Mouse (Mus musculus) kidney, embryonic 15.5 days (tissue): Measurements from ENCODE around the gene Rsph10b. TPM values are rescaled to one million over a fixed set of nuclear protein-coding genes. Genes with fewer than 3 reads are reported as not detected.

Experiments
- ATAC-seq: fragments of 200-750 bp; cut with Nextera tagmentation; replicated peaks from 2 replicates; pipeline ENCODE4 v1.8.0; 2017; ENCODE audit warnings: moderate TSS enrichment; ENCODE audit not compliant: low FRiP score
- H3K27ac ChIP-seq: fragments of 300-500 bp; sonication (generic); 2 replicates; pipeline ENCODE4 v1.5.1; 2015; ENCODE audit warnings: mild to moderate bottlenecking, inconsistent platforms
- H3K27me3 ChIP-seq: fragments of 300-500 bp; sonication (generic); 2 replicates; pipeline ENCODE4 v1.6.1; 2015; ENCODE audit warnings: inconsistent platforms
- H3K36me3 ChIP-seq: fragments of 300-500 bp; sonication (generic); 2 replicates; pipeline ENCODE4 v1.6.1; 2015; ENCODE audit warnings: inconsistent platforms
- H3K4me1 ChIP-seq: fragments of 300-500 bp; sonication (generic); 2 replicates; pipeline ENCODE4 v1.6.1; 2015; ENCODE audit warnings: inconsistent platforms
- H3K4me2 ChIP-seq: fragments of 300-500 bp; sonication (generic); 2 replicates; pipeline ENCODE4 v1.6.1; 2015; ENCODE audit warnings: moderate library complexity, mild to moderate bottlenecking, inconsistent platforms
- H3K4me3 ChIP-seq: fragments of 300-500 bp; sonication (generic); replicated peaks from 2 replicates; pipeline ENCODE4 v1.5.1; 2015; ENCODE audit warnings: mild to moderate bottlenecking, inconsistent platforms
- H3K9ac ChIP-seq: fragments of 300-500 bp; sonication (generic); 2 replicates; pipeline ENCODE4 v1.6.1; 2015; ENCODE audit warnings: mild to moderate bottlenecking, inconsistent platforms
- H3K9me3 ChIP-seq: fragments of 300-500 bp; sonication (generic); replicated peaks from 2 replicates; pipeline ENCODE4 v1.6.1; 2016; ENCODE audit warnings: inconsistent platforms
- WGBS: fragments of 180-500 bp; shearing (Covaris S2); methylation state at CpG from one replicate; pipeline ENCODE4 v1.1.7; 2015; ENCODE audit warnings: mixed read lengths; 5-methylcytosine and 5-hydroxymethylcytosine counted together
- polyA plus RNA-seq: library from polyadenylated mRNA; unstranded; fragments of >200 nt; fragmentation: Nextera tagmentation; extraction: Ambion mirVana; gene quantifications from 2 replicates; pipeline ENCODE4 v1.2.1, GENCODE M21; 2015

Gene Rsph10b
- polyA plus RNA-seq, 1 experiment from 2014 or later: 0.81 TPM

DNA sequence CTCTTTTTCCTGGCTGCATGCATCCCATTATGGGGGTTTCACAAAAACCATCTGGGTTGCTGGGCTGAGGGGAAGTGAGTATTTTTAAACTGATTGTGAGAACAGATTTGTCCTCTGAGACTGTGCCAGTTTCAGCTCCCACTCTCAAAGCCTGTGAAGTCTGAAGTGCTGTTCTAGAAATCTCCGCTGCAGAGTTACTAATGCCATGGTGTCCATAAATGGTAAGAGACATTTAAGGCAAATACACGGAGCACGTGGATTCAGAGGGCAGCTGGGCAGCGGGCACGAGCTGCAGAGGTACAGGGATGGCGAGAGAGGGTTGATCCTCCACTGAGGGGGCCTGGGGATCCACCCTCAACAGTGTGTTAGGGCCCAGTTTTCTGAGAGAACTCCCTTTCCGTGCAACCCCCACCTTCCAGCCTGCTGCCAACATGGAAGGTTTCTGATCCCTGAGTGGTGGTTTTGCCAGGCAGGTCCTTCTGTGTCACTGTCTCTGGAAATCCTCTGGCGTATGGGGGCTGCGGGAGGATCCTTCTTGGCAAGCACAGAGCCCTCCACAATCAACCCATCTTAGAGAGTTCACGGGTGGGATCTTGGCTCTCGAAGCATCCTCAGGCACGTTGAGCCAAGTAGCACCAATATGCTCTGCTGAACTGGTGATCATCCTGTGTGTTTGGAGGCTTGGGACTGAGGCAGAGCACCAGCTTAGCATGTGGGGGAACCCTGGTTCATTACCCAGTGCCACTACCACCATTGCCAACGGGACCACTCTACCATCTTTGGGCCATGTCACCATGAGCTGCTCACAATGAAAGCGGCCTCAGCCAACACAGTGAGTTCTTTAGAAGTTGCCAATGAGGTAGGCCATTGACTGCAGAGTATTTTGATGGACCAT, 10.6 kb downstream of the Rsph10b start:
- Histone ChIP-seq H3K9me3 (no peaks in the 10 kb centered on the region), H3K9ac (no peak overlapping the region), H3K36me3 (no peaks in the 10 kb centered on the region), H3K27me3 (no peaks in the 10 kb centered on the region), H3K4me1 (no peaks in the 10 kb centered on the region), H3K4me3 (no peak overlapping the region), H3K27ac (no peak overlapping the region), H3K4me2 (no peak overlapping the region)
- no peak for ATAC-seq
- WGBS: 89% methylated on average over 14 of the region's 14 CpGs

DNA sequence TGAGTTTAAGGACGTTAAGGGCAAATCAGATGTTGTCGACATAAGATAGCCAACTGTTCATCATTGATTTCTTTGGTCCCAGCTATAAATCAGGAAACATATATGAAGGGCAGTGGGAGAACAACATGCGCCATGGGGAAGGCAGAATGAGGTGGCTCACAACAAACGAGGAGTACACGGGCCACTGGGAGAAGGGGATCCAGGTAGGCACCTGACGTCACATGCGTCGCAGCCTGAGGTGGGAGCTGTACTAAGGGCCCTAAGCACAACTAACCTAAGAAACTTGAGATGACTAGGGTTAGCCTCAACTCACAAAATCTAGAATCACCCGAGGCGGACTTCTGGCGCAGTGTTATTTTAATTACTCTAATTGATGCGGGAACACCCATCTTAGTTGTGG, 15.5 kb downstream of the Rsph10b start:
- no peaks in the 10 kb centered on the region for H3K4me1 ChIP-seq
- no peak overlapping the region for H3K27ac ChIP-seq
- H3K9ac ChIP-seq: no peak overlapping the region
- no peak overlapping the region for H3K4me3 ChIP-seq
- no peaks in the 10 kb centered on the region for H3K9me3 ChIP-seq
- no peak overlapping the region for H3K4me2 ChIP-seq
- 78% methylated on average over 12 of the region's 12 CpGs for WGBS
- H3K36me3 ChIP-seq: no peaks in the 10 kb centered on the region
- no peaks in the 10 kb centered on the region for H3K27me3 ChIP-seq
- ATAC-seq: no peak

DNA sequence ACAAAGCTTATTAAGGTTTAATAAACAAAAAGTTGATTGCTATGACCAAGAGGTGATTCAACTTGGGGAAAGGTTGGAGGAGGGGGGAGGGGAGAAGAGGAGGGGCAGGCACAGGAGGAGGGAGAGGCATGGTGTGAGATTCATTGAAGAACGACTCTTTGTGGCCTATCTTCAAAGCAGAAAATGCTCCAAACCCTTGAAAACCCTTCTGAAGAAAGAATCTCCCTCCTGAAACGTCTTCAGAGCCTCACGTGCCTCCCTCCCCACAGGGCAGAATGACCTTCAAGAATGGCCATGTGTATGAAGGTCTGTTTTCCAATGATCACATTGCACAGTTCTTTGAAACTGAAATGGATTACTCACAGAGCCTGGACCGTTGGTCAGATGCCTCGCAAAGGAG, 17.2 kb downstream of the Rsph10b start:
- Histone ChIP-seq H3K27ac (no peak overlapping the region), H3K4me3 (no peak overlapping the region), H3K4me1 (no peaks in the 10 kb centered on the region), H3K27me3 (no peaks in the 10 kb centered on the region), H3K4me2 (no peak overlapping the region), H3K36me3 (no peaks in the 10 kb centered on the region), H3K9me3 (no peaks in the 10 kb centered on the region), H3K9ac (no peak overlapping the region)
- ATAC-seq: no peak
- 42% methylated on average over 5 of the region's 5 CpGs for WGBS

DNA sequence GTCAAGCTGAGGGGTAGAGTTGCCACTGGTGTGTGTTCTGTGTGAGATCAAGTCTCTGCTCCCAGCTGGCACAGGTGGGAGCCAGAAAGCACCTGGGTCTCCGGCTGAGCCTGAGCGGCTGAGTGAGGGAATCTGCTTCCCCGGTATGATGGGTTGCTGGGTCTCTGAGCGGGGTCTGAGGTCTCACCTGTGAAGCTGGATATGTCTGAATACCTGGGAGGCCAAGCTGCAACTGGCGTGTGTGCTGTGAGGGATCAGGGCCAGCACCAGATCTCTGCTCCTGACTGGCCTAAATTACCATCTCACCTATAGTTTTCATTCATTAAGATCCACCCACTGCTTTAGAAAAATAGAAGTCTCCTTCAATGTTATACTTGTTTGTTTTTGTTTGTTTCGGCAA, 24.3 kb downstream of the Rsph10b start:
- Histone ChIP-seq H3K4me2 (no peak overlapping the region), H3K27ac (no peak overlapping the region), H3K27me3 (no peaks in the 10 kb centered on the region), H3K9ac (no peak overlapping the region), H3K4me1 (no peaks in the 10 kb centered on the region), H3K4me3 (no peak overlapping the region), H3K9me3 (0 out of 2 replicates have a peak, but pooled peaks cover 4% of the 10 kb centered on the region), H3K36me3 (no peaks in the 10 kb centered on the region)
- ATAC-seq: no peak
- WGBS: 90% methylated on average over 6 of the region's 6 CpGs

DNA sequence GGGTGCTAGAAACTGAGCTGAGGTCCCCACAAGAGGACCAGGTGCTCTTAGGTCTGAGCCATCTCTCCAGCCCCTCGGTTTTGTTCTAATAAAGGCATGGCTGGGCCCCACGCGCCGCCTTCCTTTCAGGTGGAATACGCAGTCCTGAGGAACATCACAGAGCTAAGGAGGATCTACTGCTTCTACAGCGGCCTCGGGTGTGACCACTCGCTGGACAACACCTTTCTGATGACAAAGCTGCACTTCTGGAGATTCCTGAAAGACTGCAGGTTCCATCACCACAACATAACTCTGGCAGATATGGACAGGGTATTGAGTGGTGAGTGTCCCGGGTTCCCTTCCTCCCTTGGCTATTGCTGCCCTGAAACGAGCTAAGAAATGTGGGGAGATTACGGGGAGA, 26.7 kb downstream of the Rsph10b start:
- 0 out of 2 replicates have a peak, but pooled peaks cover 4% of the 10 kb centered on the region for H3K9me3 ChIP-seq
- H3K27me3 ChIP-seq: no peaks in the 10 kb centered on the region
- no peak overlapping the region for H3K4me3 ChIP-seq
- H3K27ac ChIP-seq: no peak overlapping the region
- no peaks in the 10 kb centered on the region for H3K36me3 ChIP-seq
- 92% methylated on average over 11 of the region's 11 CpGs for WGBS
- H3K4me1 ChIP-seq: 0 out of 2 replicates have a peak, but pooled peaks cover 3% of the 10 kb centered on the region
- H3K4me2 ChIP-seq: no peak overlapping the region
- ATAC-seq: no peak
- H3K9ac ChIP-seq: no peak overlapping the region

DNA sequence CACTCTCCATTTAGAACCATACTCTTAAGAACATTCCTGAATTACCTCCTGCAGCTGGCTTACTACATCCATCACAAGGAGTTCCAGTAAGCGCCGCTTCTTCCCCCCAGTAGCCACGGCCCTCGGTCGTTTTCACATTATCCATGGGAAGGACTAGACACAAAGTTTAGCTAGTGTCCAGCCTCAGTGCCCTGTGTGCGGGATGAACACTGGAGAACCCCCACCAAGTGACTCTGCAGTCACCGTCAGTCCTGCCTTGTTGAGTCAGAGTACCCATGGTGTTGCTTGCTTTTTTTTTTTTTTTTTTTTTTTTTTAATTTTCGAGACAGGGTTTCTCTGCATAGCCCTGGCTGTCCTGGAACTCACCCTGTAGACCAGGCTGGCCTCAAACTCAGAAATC, 28.3 kb downstream of the Rsph10b start:
- H3K4me1 ChIP-seq: 0 out of 2 replicates have a peak, but pooled peaks cover 3% of the 10 kb centered on the region
- WGBS: 84% methylated on average over 8 of the region's 8 CpGs
- H3K36me3 ChIP-seq: no peaks in the 10 kb centered on the region
- H3K4me3 ChIP-seq: no peak overlapping the region
- H3K4me2 ChIP-seq: no peak overlapping the region
- no peak overlapping the region for H3K27ac ChIP-seq
- H3K9ac ChIP-seq: no peak overlapping the region
- no peaks in the 10 kb centered on the region for H3K9me3 ChIP-seq
- ATAC-seq: no peak
- H3K27me3 ChIP-seq: no peaks in the 10 kb centered on the region

DNA sequence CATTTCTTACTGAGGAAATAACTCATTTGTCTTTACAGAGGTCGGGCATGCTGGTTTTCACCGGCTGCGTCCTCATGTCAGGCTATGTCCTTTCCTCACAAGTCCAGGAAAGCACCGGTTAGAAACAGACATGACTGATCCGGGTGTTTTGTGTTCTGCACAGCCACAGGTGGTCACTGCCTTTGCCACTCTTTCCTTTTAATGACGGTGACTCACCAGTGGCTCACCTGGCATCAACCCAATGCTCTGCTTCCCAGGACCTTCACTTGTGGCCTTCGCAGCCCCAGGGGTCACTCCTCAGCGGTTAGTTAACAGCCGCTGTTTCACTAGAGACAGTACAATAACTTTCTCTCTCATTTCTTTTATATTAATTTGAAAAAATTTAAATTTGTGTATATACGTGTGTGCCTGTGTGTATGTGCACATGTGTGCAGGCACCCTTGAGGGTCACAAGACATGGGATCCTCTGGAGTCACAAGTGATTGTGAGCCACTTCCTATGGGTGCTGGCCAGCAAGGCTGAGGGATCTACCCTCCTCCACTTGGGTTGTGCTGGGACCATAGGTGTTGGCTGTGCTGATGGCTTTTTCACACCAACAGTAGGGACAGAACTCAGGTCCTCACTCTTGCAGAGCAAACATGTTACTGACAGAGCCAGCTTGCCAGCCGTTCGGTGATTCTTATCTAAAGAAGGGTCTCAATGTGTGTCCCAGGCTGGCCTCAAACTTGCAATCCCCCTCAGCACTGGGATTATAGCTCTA, 32.9 kb downstream of the Rsph10b start:
- Histone ChIP-seq H3K4me3 (no peak overlapping the region), H3K9ac (no peak overlapping the region), H3K9me3 (no peaks in the 10 kb centered on the region), H3K27ac (no peak overlapping the region), H3K4me1 (0 out of 2 replicates have a peak, but pooled peaks cover 3% of the 10 kb centered on the region), H3K4me2 (no peak overlapping the region), H3K27me3 (no peaks in the 10 kb centered on the region), H3K36me3 (no peaks in the 10 kb centered on the region)
- WGBS: 76% methylated on average over 12 of the region's 12 CpGs
- no peak for ATAC-seq

DNA sequence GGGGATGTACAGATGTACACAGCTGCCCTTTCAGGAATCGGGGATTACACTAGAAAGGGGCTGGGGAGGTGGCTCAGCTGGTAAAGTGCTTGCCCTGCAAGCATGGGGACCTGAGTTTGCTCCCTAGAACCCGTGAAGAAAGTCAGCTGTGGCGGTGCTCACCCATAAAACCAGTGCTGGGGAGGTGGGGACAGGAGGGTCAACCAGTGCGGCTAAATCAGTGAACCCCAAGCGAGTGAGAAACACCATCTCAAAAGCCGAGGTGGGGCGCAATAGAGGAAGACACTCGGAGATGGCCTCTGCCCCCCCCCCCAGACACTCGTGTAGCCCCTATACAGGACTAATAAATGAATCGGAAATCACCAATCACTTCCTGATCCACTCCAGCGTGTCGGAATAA, 33.8 kb downstream of the Rsph10b start:
- H3K27me3 ChIP-seq: no peaks in the 10 kb centered on the region
- no peak for ATAC-seq
- 85% methylated on average over 12 of the region's 12 CpGs for WGBS

DNA sequence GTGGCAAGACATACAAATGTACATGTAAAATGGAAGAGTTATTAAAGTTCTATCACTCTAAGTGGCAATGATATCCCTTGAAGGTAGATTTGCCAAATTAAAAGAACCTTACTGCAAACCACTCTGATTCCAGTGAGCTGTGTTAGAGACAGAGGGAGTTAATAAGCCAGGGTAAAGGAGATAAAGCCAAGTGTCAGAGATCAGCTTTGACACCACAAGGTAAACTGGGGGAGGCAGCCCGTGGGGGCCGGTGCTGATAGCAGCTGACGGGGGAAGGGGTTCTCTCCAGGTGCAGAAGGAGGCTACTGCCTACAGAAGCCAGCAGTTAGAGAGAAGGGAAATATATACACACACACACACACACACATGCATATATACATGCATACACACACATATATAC, 39.8 kb downstream of the Rsph10b start:
- Histone ChIP-seq H3K27me3 (no peaks in the 10 kb centered on the region), H3K27ac (no peak overlapping the region), H3K4me2 (no peak overlapping the region), H3K4me3 (no peak overlapping the region), H3K9me3 (no peaks in the 10 kb centered on the region), H3K4me1 (no peaks in the 10 kb centered on the region), H3K36me3 (no peaks in the 10 kb centered on the region), H3K9ac (no peak overlapping the region)
- 45% methylated on average over 3 of the region's 3 CpGs for WGBS
- ATAC-seq: no peak

More for the DNA sequence above, 33.8 kb downstream of the Rsph10b start:
- no peak overlapping the region for H3K9ac ChIP-seq
- no peak overlapping the region for H3K27ac ChIP-seq
- 0 out of 2 replicates have a peak, but pooled peaks cover 3% of the 10 kb centered on the region for H3K4me1 ChIP-seq
- H3K4me3 ChIP-seq: no peak overlapping the region
- H3K36me3 ChIP-seq: no peaks in the 10 kb centered on the region
- no peaks in the 10 kb centered on the region for H3K9me3 ChIP-seq
- H3K4me2 ChIP-seq: no peak overlapping the region

DNA sequence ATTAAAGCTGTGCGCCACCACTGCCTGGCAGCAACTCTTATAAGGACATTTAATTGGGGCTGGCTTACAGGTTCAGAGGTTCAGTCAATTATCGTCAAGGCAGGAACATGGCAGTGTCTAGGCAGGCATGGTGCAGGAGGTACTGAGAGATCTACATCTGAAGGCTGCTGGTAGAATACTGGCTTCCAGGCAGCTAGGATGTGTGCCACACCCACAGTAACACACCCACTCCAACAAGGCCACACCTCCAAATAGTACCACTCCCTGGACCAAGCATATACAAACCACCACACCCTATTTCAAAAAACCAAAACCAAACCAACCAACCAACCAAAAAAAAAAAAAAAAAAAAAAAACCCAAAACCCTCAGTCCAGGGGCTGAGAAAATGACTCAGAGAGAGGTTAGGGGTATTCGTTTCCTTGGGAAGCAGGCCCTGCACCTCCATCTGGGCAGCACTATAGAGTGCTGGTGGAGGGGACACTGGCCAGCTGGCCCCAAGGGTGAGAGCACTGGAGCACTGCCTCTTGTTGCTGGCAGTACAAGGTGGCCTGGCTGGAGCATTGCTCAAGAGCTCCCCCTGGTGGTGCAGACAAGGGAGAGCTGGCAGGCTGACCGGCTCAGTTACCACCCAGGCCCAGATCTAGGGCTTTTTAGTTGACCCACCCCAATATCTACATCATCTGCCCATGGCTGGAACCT, 42.2 kb downstream of the Rsph10b start:
- Histone ChIP-seq H3K27ac (no peak overlapping the region), H3K36me3 (no peaks in the 10 kb centered on the region), H3K9ac (no peak overlapping the region), H3K9me3 (no peaks in the 10 kb centered on the region), H3K4me1 (no peaks in the 10 kb centered on the region), H3K4me2 (no peak overlapping the region), H3K4me3 (no peak overlapping the region), H3K27me3 (no peaks in the 10 kb centered on the region)
- WGBS: 46% methylated on average over 4 of the region's 4 CpGs
- peak; percentile 65 for ATAC-seq

DNA sequence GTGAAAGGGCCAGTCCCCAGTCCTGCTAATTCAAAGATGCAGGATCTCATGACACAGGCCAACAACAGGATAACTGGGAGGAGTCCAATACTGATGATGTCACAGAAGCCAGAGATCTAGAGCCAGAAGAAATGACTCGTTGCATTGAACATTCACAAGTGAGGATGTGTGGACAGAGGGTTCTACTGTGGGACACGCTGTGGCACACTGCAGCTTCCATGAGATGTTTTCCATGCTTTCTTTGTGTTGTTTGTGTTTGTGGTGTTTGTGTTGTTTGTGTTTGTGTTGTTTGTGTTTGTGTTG, 42.7 kb downstream of the Rsph10b start:
- H3K4me1 ChIP-seq: no peaks in the 10 kb centered on the region
- no peaks in the 10 kb centered on the region for H3K9me3 ChIP-seq
- no peak overlapping the region for H3K9ac ChIP-seq
- H3K27me3 ChIP-seq: no peaks in the 10 kb centered on the region
- WGBS: 54% methylated on average over 2 of the region's 2 CpGs
- peak; percentile 31; the same call in 1 of the 2 replicates for ATAC-seq
- H3K36me3 ChIP-seq: no peaks in the 10 kb centered on the region
- H3K4me3 ChIP-seq: no peak overlapping the region
- H3K4me2 ChIP-seq: no peak overlapping the region
- H3K27ac ChIP-seq: no peak overlapping the region

DNA sequence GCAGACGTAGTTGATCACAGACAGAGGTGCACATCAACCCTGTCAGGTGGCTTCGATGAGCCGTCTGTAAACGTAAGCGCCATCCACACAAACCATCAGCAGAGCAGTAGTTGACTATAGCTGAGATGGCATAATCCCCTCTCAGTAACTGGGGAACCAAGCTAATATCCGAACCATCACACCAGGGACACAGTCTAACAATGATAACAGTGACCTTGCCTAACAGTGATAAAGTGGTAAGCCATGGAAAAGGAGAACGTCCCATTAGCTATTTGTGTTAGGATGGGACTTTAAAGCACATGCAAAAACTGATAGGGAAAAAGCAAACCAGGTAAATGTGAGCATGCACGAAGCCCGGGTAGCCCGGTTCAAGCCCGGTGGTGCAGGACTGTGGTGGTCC, 43.4 kb downstream of the Rsph10b start:
- no peak overlapping the region for H3K9ac ChIP-seq
- H3K36me3 ChIP-seq: no peaks in the 10 kb centered on the region
- H3K27ac ChIP-seq: no peak overlapping the region
- H3K27me3 ChIP-seq: no peaks in the 10 kb centered on the region
- no peaks in the 10 kb centered on the region for H3K9me3 ChIP-seq
- no peak overlapping the region for H3K4me2 ChIP-seq
- ATAC-seq: no peak
- no peak overlapping the region for H3K4me3 ChIP-seq
- no peaks in the 10 kb centered on the region for H3K4me1 ChIP-seq
- WGBS: 90% methylated on average over 11 of the region's 11 CpGs
